Mouse (Mus musculus): Measurements from ENCODE around the gene Hdlbp. TPM values are rescaled to one million over a fixed set of nuclear protein-coding genes. Genes with fewer than 3 reads are reported as not detected.
"Not testable (repeated sequence)": the region's sequence is repeated elsewhere in the genome, so short reads cannot be mapped to it uniquely, and the experiment has no call there.

The Hdlbp gene
- 100 to 1,000 TPM; 220 to 231 TPM for total RNA-seq (2021)
- long read RNA-seq, experiment 1, full-length matches to known transcripts = 105 of 163 reads
- long read RNA-seq, experiment 1, partial matches to known transcripts = 25 of 163 reads
- long read RNA-seq, experiment 1, other reads (novel, unspliced or antisense) = 33 of 163 reads
- long read RNA-seq, experiment 2, full-length matches to known transcripts = 180 of 251 reads
- long read RNA-seq, experiment 2, partial matches to known transcripts = 29 of 251 reads
- long read RNA-seq, experiment 2, other reads (novel, unspliced or antisense) = 42 of 251 reads

DNA sequence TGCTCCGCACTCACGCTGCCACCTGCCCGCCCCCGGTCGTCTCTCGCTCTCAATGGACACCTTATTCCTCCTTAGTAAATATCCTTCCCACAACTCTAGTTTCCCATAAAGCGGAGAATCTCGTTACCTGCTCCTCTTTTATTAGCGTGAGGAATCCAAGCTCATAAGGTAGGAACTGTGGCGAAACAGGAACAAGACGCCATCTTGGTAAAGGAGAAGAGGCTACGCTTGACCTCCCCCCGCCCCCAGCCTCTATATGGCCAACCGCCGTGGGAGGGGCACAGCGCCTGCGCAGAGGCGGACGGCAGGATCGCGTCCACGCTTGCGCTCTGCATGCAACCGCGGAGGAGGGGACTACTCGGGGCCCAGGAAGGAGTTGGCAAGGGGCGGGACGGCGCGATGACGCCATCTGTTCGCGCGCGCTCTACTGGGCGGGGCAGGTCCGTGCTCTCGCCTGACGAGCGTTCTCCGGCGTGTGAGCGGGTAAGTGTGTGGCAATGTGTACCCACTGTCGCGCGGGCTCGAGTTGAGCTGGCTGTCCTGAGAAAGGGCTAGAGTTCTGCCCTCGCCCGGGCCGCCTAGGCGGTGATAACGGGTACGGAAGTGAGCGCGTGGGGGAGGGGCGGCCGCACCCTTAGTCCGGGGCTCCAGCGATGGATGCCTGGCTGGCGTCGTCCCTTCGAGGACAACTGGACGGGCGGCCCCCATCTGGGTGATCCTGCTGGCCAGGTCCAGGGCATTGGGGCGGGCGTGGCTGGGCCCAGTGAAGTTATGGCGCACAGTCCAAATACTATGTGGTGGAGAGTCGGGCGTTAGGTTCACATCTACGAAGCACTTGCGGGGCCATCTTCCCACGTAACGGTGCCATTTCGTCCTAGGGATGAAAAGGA lies at the start of gene Hdlbp:
TSS of gene Hdlbp (minus strand) at position 230 of the 890 bp plus-strand sequence.
- intact Hi-C loops (cut with DNase I; ENCODE audit: low total_unique reads) = no loop called here
- DNase-seq = peak; percentile 100

DNA sequence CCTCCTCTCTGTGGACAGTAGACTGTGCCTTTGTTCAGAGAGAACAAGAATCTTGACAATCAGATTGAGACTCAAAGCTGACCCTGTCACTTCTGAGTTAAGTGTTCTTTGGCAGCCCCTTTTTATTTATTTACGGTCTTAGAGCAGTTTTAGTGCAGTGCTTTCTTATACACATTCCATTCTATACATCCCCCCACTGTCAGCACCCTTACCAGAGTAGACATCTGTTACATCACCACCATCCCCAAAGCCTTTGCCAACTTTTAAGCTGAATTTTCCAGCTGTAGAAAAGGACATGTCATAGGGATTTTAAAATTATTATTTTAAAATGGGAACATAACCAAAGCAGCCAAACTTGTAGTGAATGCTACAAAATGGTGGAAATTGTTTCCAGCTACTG lies 43.7 kb upstream of the Hdlbp start:
- no peak for DNase-seq
- intact Hi-C loops (cut with DNase I; ENCODE audit: low total_unique reads) = no loop called here

DNA sequence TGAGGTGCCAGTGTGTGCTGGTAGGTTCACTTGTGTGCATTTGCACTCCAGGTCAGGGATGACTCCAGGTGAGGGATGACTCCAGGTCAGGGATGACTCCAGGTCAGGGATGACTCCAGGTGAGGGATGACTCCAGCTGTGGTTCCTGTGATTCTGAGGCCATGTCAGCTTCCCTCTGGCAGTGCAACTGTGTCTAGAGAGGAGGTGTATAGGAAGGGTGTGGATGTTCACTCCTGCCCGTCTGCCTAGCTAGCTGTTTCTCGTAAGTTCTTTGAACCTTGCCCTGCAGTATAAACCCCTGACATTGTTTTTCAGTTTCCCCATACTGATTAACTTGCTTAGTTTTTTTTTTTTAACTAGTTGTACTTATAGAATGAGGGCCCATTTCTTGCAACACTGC lies 42.9 kb upstream of the Hdlbp start:
- intact Hi-C loops (cut with DNase I; ENCODE audit: low total_unique reads) = no loop called here
- DNase-seq = no peak

DNA sequence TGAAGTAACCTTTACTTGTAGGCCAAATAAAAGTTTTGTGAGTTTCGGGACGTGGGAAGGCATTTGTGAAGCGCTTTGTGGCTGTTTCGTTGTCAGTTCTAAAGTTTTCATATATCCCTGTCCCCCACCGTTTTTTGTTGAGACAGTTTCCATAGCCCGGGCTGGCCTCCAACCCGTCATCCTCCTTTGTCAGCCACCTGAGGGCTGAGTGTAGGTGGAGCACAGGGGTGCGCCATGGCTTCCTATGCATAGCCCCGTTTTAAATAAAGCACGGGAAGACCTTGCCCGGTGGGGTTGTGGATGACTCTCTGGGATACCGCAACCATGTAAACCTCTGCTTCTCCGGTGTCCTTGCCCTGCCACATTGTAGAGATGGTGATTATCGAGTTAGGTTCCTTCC lies 34.6 kb upstream of the Hdlbp start:
- no peak for DNase-seq
- intact Hi-C loops (cut with DNase I; ENCODE audit: low total_unique reads) = no loop called here

DNA sequence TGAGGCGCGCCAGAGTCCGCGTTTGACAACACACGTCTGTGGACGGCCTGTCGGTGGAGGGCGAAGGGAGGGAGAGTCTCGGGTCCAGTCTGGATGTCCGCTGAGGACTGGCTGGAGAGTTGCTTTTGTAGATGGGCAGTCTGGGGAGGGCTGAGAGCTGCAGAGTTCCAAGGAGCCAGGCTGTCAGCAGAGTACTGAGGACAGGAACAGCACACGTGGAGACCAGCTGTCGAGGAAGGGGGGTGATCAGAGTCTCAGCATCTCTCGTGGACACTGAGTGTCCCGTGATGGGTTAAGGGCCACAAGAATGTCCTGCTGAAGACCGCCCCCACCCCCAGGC lies 33.7 kb upstream of the Hdlbp start:
- intact Hi-C loops (cut with DNase I; ENCODE audit: low total_unique reads) = no loop called here
- no peak for DNase-seq

DNA sequence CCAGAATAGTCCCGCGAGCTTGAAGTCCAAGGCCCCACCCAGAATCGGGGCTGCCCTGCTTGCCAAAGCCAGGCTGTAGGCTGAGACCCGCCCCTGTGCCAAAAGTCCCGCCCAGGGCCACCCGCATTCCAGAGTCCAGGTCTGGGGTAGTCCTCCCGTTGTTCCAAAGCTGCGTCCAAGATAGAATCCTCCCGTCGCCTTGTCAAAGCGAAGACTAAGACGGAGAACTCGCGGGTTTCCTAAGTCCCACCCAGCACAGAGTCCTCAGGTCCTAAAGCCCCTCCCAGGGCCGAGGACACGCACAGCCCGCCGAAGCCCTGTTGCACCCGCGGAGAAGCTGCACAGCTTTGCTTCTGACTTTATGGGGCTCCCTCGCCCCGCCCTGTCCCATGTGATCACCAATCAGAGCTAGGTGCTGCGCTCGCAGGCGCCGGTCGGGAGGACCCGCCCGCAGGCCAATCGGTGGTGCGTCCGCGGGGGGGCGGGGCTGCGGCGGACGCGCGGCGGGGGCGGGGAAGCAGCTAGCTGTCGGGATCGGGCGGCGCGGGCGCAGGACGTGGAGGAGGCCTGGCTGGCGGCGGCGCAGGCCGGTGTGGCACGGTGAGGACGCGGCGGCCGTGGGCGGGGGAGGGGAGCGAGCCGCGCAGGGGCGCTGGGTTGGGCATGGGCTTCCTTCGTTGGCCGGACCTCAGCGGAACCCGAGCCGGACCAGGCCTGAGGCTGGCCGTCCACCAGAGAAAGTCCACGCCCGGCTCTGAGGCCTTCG lies 33.2 kb upstream of the Hdlbp start, which contains the start of gene Farp2:
TSS of gene Farp2 (plus strand) at position 495 of the 766 bp plus-strand sequence.
- intact Hi-C loops (cut with DNase I; ENCODE audit: low total_unique reads) = no loop called here
- peak; percentile 96 for DNase-seq

DNA sequence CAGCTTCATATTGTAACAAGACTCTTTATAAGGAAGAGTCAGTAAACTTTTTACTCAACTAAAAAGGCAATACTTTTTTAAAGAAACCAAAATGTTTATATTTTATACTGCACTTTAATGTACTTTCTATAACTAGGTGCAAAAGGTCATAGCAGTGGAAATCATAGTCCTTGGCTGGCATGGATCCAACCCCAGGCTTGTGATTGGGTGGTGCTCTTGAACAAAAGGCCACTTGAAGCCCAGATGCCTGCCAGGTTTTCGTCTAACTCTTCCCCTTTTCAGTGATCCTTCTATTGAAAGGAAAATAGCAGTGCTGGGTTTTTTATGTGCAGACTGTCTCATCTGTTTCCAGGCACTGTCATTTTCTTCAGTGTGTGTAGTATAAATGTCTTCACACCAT lies 30.0 kb upstream of the Hdlbp start:
- DNase-seq; intact Hi-C loops (cut with DNase I; ENCODE audit: low total_unique reads): not testable (repeated sequence)

DNA sequence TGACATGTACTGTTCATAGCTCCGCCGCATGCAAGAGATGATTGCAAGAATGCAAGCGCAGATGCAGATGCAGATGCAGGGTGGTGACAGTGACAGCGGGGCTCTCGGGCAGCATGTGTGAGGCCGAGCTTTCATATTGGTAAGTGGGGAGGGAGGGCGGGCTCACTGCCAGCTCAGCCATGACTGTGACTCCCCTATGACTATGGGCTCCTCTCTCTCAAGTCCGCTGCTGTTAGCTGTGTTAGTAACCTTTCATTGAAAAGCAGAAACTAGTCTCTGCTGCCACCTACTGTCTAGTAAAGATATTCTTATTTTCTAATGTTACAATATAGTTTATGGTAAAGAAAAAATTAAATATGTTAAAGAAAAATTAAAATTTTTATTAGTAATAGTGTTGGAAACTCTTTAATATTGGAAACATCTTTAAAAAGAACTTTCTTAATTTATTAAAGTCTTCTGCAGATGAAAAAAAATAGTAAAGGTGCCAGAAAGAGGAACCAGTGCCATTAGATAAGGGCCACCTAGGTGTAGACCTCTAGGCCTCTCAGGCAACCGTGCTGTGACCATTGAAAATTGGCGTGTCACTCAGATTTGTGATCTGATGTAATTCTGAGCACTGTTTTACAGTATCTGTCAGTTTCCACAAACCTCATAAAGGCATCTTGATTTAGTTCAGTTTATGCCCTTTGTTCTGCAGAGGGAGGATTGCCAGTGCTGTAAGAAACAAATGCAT lies 28.5 kb upstream of the Hdlbp start:
- intact Hi-C loops (cut with DNase I; ENCODE audit: low total_unique reads) = no loop called here
- DNase-seq = no peak

DNA sequence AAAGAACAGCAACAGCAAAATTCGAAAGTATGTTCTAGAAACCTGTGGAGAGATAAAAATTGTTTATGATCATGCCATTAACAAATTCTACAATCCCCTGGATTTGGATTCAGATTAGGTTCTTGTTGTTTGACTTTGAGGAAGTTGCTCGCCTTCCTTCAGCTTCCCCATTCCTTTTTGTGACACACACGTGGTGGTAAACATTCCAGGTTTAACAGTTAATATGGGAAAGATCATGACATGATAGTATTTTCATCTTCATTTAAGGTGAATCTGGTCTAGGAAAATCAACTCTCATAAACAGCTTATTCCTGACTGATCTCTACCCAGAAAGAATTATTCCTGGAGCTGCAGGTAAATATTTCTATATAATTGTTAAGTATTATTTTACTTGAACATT lies 16.7 kb upstream of the Hdlbp start:
- intact Hi-C loops (cut with DNase I; ENCODE audit: low total_unique reads) = no loop called here
- no peak for DNase-seq

DNA sequence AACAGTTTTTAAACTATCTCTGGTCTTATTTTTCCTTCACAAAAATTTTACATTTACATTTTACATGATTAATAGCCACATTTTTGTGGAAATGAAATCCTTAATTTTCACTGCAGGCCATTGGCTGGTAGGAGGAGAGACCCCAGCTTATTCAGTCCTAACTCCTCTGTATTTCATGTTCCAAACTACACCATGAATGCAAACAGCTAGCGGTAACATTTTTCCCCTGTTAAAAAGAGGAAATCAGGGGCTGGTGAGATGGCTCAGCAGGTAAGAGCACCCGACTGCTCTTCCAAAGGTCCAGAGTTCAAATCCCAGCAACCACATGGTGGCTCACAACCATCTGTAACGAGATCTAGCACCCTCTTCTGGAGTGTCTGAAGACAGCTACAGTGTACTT lies 7.7 kb upstream of the Hdlbp start:
- DNase-seq; intact Hi-C loops (cut with DNase I; ENCODE audit: low total_unique reads): not testable (repeated sequence)

DNA sequence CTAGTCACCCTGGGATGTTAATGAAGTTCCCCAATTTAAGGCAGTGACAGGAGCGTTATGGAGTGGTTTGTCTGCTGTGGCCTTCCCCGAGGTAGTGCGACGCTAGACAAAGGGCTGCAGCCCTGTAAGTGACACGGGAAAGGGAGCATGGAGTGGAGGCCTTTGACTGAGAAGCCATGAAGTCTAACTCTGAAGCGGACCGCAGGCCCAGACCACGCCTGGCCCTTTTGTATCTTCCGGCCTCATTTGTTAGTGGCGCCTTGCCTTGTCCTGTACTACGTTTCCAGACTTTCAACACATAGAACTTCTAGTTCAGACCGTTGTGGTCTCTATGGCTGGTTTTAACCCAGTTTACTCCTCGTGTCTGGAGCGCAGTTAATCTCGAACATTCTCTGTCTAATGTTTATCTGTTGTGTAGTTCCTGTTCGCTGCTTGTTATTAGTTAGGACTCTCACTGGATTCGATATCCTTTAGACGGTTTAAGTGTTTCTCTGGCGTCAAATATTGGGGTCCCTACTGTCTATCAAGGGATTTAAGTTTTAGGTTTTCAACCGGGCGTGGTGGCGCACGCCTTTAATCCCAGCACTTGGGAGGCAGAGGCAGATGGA lies 965 bp upstream of the Hdlbp start:
- DNase-seq = peak; percentile 10
- intact Hi-C loops (cut with DNase I; ENCODE audit: low total_unique reads) = no loop called here

DNA sequence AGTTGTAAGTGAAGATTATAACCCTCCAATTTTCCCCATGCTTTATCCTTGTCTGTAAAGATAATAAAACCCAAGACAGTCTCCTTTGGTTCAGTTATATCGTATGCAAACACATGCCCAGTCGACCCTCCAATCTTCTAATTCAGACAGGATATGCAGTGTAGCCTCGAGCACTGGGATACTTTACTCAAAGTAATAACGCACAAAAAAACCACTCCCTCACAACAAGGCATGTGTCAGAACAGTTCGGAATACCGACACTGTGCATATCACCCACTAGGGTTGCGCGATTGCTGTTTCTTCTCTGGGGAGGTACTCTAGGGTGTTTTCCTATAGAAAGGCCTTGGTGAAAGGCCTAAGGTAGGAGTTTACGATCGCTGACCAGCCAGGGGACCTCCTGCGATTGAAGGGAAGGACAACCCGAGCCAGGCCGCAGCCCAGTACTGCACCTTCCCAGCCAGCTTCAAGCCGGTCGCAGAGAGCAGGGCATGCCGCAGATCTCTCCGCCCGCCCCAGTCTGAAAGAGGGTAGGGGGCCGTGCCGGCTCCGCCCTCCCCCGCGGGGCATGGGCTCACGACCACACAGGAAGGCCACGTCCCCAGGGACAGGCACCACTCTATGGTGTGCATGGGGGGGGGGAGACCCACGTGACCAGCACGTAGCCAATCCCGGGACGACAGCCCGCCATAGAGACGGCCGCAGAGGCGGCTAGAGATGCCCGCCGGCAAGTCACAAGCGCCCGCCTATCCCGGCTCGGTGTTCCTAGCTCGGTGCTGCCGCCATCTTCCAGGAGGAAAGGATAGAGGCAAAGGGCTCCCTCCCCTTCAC lies 643 bp downstream of the Hdlbp start:
- peak; percentile 98 for DNase-seq
- intact Hi-C loops (cut with DNase I; ENCODE audit: low total_unique reads) = no loop called here

DNA sequence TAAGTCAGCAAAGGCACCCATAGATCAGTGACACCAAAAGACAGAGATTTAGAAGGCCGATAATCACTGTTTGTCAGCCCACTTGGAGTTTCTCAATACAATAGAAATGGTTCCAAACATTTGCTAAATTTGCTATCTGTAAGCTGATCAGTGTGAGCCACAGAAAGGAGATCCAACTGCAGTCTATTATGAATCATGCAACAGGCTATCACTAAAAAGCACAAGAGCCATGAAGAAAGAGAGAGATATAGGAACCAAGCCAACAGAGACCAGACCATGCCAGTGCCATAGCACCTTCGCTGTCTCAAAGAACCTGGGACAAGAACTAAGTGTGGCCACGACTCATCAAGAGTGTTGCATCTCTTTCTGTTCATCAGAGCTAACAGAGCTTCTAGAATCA lies 2.9 kb downstream of the Hdlbp start:
- DNase-seq = no peak
- intact Hi-C loops (cut with DNase I; ENCODE audit: low total_unique reads) = no loop called here

DNA sequence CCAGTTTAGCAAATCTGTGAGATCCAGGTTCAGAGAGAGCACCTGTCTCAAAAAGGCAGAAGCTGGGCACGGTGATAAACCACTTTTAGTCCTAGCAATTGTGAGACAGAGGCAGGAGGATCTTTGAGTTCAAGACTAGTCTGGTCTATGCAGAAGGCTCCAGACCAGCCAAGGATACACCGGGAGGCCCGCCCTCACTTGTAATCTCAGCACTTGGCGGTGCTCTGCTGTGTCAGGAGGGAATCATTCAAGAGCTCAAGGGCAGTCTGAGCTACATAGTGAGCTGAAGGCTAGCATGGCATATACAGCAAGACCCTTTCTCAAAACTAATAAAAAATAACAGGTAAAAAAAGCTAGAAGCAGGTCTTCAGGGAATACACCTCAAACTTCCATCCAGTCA lies 10.0 kb downstream of the Hdlbp start:
- intact Hi-C loops (cut with DNase I; ENCODE audit: low total_unique reads) = no loop called here
- no peak for DNase-seq

DNA sequence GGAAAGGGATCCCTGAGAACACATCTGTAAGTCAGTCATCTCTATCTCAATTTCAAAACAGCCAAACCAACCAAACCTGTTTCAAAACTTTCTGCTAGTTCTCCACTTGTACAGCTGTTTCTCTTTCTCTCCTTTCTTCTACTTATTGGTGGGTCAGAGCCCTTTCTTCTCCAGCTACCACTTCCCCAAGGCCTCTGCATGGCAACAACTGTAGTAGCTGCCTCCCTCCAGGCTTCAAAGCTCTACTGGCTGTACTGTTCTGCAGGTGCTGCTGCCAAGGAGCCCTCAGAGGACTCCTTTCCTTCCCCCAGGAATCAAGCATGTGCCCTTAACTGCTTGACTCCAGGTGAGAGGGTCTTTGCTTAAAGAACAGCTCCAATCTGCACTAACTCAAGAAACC lies 12.9 kb downstream of the Hdlbp start:
- no peak for DNase-seq
- intact Hi-C loops (cut with DNase I; ENCODE audit: low total_unique reads) = no loop called here

DNA sequence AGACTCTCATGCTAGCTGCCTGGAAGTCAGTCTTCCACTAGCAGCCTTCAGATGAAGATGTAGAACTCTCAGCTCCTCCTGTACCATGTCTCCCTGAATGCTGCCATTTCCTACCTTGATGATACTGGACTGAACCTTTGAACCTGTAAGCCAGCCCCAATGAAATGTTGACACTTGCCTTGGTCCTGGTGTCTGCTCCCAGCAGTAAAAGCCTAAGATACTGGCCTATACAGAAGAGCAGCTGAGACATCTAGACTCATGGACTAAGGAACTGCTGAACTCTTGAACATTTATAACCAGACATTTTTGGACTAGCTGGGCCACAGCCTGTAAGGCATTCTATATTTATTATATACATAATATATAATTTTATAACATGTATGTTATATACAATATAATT lies 13.5 kb downstream of the Hdlbp start:
- intact Hi-C loops (cut with DNase I; ENCODE audit: low total_unique reads) = no loop called here
- DNase-seq = no peak

DNA sequence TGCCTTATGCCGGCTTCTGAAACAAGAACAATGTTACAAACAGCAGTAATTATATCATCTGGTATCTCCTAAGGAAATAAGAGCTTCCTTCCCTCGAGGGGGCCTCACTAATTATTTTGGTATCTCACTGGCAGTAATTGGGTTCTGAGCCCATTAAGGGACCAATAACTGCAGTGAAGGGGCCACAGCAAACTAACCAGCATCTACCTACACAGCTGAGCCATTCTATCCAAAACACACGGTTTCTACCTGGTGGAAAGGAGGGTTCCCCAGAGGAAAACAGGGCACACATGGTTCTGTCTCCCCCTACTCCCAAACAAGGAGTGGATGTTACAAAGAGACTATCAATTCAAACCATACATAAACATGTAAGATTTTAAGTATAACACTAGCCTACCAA lies 19.5 kb downstream of the Hdlbp start:
- no peak for DNase-seq
- intact Hi-C loops (cut with DNase I; ENCODE audit: low total_unique reads) = no loop called here

DNA sequence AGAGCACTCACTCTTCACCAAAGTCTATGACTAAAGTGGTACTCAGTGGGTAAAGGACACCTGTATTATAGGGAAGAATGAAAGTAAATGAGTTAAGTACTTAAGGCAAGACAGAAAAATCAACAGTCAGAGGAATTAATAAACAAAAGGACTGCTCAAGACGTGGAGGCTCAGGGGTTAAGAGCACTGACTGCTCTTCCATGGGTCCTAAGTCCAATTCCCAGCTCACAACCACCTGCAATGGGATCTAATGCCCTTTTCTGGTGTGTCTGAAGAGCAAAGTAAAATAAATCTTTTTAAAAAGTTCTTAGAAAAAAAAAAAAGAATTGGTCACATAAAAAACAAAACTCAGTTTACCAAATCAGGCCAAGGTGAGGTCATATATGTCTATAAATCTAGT lies 20.3 kb downstream of the Hdlbp start:
- DNase-seq = no peak
- intact Hi-C loops (cut with DNase I; ENCODE audit: low total_unique reads) = no loop called here
